Mouse (Mus musculus) CH12.LX (cell line): ENCODE measurements at regions not wholly inside any gene's neighbourhood (a gene's known extent, or its start where the extent isn't known, plus 50 kb on each side); places are given as distances from the start of the nearest gene placed in this dataset.

ENCODE experiments used
- DNase-seq: peaks from one replicate; pipeline ENCODE4 v3.0.0-alpha.2; 2013; ENCODE audit errors: extremely low read depth
- H3K27ac ChIP-seq: 2 replicates; pipeline ENCODE4 v1.5.1; 2012; ENCODE audit warnings: low read depth, mild to moderate bottlenecking, control low read depth, moderate library complexity; ENCODE audit not compliant: insufficient read depth
- H3K27me3 ChIP-seq: replicated peaks from 2 replicates; pipeline ENCODE3; 2012; ENCODE audit warnings: inconsistent platforms
- H3K36me3 ChIP-seq, 2 experiments: replicated peaks in 1 of 2; 2 replicates each; pipeline versions ENCODE3 to v1.6.1; 2012; ENCODE audit warnings: inconsistent platforms in 1 of 2, low read length in 1 of 2, mild to moderate bottlenecking in 1 of 2, mixed read lengths in 1 of 2, moderate library complexity in 1 of 2; ENCODE audit not compliant: control insufficient read depth in 1 of 2, insufficient read depth in 1 of 2
- H3K4me1 ChIP-seq, 2 experiments: 2 replicates each; pipeline ENCODE4 v1.6.1; 2012; ENCODE audit warnings: inconsistent platforms in 1 of 2, moderate library complexity in 1 of 2; ENCODE audit not compliant: insufficient read depth in 2 of 2, control insufficient read depth in 1 of 2
- H3K4me2 ChIP-seq: 2 replicates; pipeline ENCODE4 v1.6.1; 2012; ENCODE audit warnings: low read depth, mild to moderate bottlenecking, control low read depth; ENCODE audit not compliant: poor library complexity, insufficient read depth, severe bottlenecking
- H3K4me3 ChIP-seq, 3 experiments: fragments of 150-350 bp in 1 of 3; sonication (generic) in 1 of 3; replicated peaks in 1 of 3; 2 replicates each; pipeline versions ENCODE3 to v1.5.1; 2011 to 2012; ENCODE audit warnings: low read depth in 2 of 3, low read length in 2 of 3, mild to moderate bottlenecking in 2 of 3, moderate library complexity in 2 of 3, control low read depth in 1 of 3, improper control_type of control experiment in 1 of 3, inconsistent platforms in 1 of 3, mixed read lengths in 1 of 3; ENCODE audit not compliant: poor library complexity in 1 of 3
- H3K79me2 ChIP-seq: replicated peaks from 2 replicates; pipeline ENCODE4 v1.6.1; 2012; ENCODE audit warnings: mild to moderate bottlenecking, moderate library complexity; ENCODE audit not compliant: control insufficient read depth, poor library complexity, insufficient read depth, severe bottlenecking; ENCODE audit errors: extremely low read depth
- H3K9ac ChIP-seq: 2 replicates; pipeline ENCODE4 v1.6.1; 2012; ENCODE audit warnings: low read depth, mild to moderate bottlenecking, control low read depth, moderate library complexity; ENCODE audit not compliant: insufficient read depth
- H3K9me3 ChIP-seq: replicated peaks from 2 replicates; pipeline ENCODE3; 2012; ENCODE audit warnings: low read length, inconsistent platforms, mixed read lengths
- BHLHE40 ChIP-seq: IDR thresholded peaks from 2 replicates; pipeline ENCODE4 v1.6.1; 2011; ENCODE audit warnings: mild to moderate bottlenecking, low read depth, low read length, improper control_type of control experiment
- CTCF ChIP-seq, 2 experiments: IDR thresholded peaks in 1 of 2; conservative IDR thresholded peaks in 1 of 2; 2 replicates each; pipeline ENCODE4 v1.5.1; 2011 to 2012; ENCODE audit warnings: low read depth in 2 of 2, low read length in 2 of 2, improper control_type of control experiment in 1 of 2, inconsistent platforms in 1 of 2, mild to moderate bottlenecking in 1 of 2, moderate library complexity in 1 of 2
- E2F4 ChIP-seq: IDR thresholded peaks from 2 replicates; pipeline ENCODE4 v1.6.1; 2011; ENCODE audit warnings: low read depth, low read length, improper control_type of control experiment; ENCODE audit not compliant: insufficient replicate concordance
- ELF1 ChIP-seq: IDR thresholded peaks from 2 replicates; pipeline ENCODE4 v1.6.1; 2014; ENCODE audit warnings: low read depth, mild to moderate bottlenecking, inconsistent platforms, low read length, improper control_type of control experiment
- EP300 ChIP-seq: IDR thresholded peaks from 2 replicates; pipeline ENCODE4 v1.6.1; 2011; ENCODE audit warnings: low read length, improper control_type of control experiment
- GABPA ChIP-seq: IDR thresholded peaks from 2 replicates; pipeline ENCODE4 v1.6.1; 2012; ENCODE audit warnings: low read depth, low read length, improper control_type of control experiment, inconsistent platforms; ENCODE audit not compliant: insufficient replicate concordance
- HCFC1 ChIP-seq: IDR thresholded peaks from 2 replicates; pipeline ENCODE4 v1.6.1; 2012; ENCODE audit warnings: low read depth, mild to moderate bottlenecking, inconsistent platforms, low read length, improper control_type of control experiment
- JUND ChIP-seq: conservative IDR thresholded peaks from 2 replicates; pipeline ENCODE4 v1.6.1; 2011; ENCODE audit warnings: low read depth, low read length, improper control_type of control experiment
- KAT2A ChIP-seq: IDR thresholded peaks from 2 replicates; pipeline ENCODE4 v1.6.1; 2012; ENCODE audit warnings: low read length, improper control_type of control experiment, inconsistent platforms; ENCODE audit not compliant: insufficient replicate concordance
- MAFK ChIP-seq: IDR thresholded peaks from 2 replicates; pipeline ENCODE4 v1.6.1; 2011; ENCODE audit warnings: low read length, improper control_type of control experiment; ENCODE audit not compliant: insufficient replicate concordance
- MAX ChIP-seq: IDR thresholded peaks from 2 replicates; pipeline ENCODE4 v1.6.1; 2011; ENCODE audit warnings: low read length, improper control_type of control experiment
- MAZ ChIP-seq: IDR thresholded peaks from 2 replicates; pipeline ENCODE4 v1.6.1; 2012; ENCODE audit warnings: low read depth, mild to moderate bottlenecking, inconsistent platforms, low read length, improper control_type of control experiment, moderate library complexity
- MXI1 ChIP-seq: IDR thresholded peaks from 2 replicates; pipeline ENCODE4 v1.6.1; 2011; ENCODE audit warnings: mild to moderate bottlenecking, low read depth, low read length, improper control_type of control experiment
- NELFE ChIP-seq: IDR thresholded peaks from 2 replicates; pipeline ENCODE4 v1.6.1; 2011; ENCODE audit warnings: low read depth, low read length, improper control_type of control experiment
- NRF1 ChIP-seq: IDR thresholded peaks from 2 replicates; pipeline ENCODE4 v1.6.1; 2014; ENCODE audit warnings: low read depth, mild to moderate bottlenecking, inconsistent platforms, low read length, improper control_type of control experiment, moderate library complexity
- RAD21 ChIP-seq: IDR thresholded peaks from 2 replicates; pipeline ENCODE4 v1.6.1; 2011; ENCODE audit warnings: low read depth, mild to moderate bottlenecking, low read length, improper control_type of control experiment, moderate library complexity
- RCOR1 ChIP-seq: conservative IDR thresholded peaks from 2 replicates; pipeline ENCODE4 v1.6.1; 2012; ENCODE audit warnings: low read depth, mild to moderate bottlenecking, inconsistent platforms, low read length, improper control_type of control experiment
- SIN3A ChIP-seq: IDR thresholded peaks from 2 replicates; pipeline ENCODE4 v1.6.1; 2012; ENCODE audit warnings: low read length, improper control_type of control experiment, inconsistent platforms
- TBP ChIP-seq: conservative IDR thresholded peaks from 2 replicates; pipeline ENCODE4 v1.6.1; 2011; ENCODE audit warnings: low read depth, low read length, improper control_type of control experiment
- TCF12 ChIP-seq: IDR thresholded peaks from 2 replicates; pipeline ENCODE4 v1.6.1; 2014; ENCODE audit warnings: low read depth, mild to moderate bottlenecking, inconsistent platforms, low read length, improper control_type of control experiment
- UBTF ChIP-seq: IDR thresholded peaks from 2 replicates; pipeline ENCODE4 v1.6.1; 2012; ENCODE audit warnings: low read depth, mild to moderate bottlenecking, inconsistent platforms, low read length, improper control_type of control experiment, moderate library complexity
- USF2 ChIP-seq: conservative IDR thresholded peaks from 2 replicates; pipeline ENCODE4 v1.6.1; 2011; ENCODE audit warnings: low read depth, low read length, improper control_type of control experiment
- ZKSCAN1 ChIP-seq: IDR thresholded peaks from 2 replicates; pipeline ENCODE4 v1.6.1; 2012; ENCODE audit warnings: low read depth, inconsistent platforms, low read length, improper control_type of control experiment, borderline replicate concordance
- ZNF384 ChIP-seq: IDR thresholded peaks from 2 replicates; pipeline ENCODE4 v1.6.1; 2012; ENCODE audit warnings: low read depth, low read length, improper control_type of control experiment, inconsistent platforms
- dilution Hi-C: fragments of 300-500 bp; cut with MboI; formaldehyde crosslinking; loops from 2 replicates; pipeline ENCODE4 v1.14.3; 2020; ENCODE audit warnings: low sequenced_read_pairs; ENCODE audit not compliant: extremely low pct_unique_long_range_greater_than_20kb, extremely low pct_ligation_motif_present
- in situ Hi-C: fragments of 300-500 bp; cut with MboI; formaldehyde crosslinking; loops from 3 replicates; pipeline ENCODE4 v1.14.3; 2019; ENCODE audit warnings: low sequenced_read_pairs, low pct_ligation_motif_present, low pct_unique_long_range_greater_than_20kb, mixed read lengths

GRCm38 (mm10) chr2:147886191-147886590, 160.6 kb downstream of the Foxa2 start:
- Histone ChIP-seq H3K9ac (no peak overlapping the region), H3K79me2 (no peaks in the 10 kb centered on the region), H3K27ac (no peak overlapping the region), H3K4me1 (no peaks in the 10 kb centered on the region), H3K36me3 (no peaks in the 10 kb centered on the region), H3K4me2 (no peak overlapping the region), H3K9me3 (no peaks in the 10 kb centered on the region), H3K27me3 (peaks cover 9% of the 10 kb centered on the region), H3K4me3 (no peak overlapping the region)
- in situ Hi-C loops (no loop called here), dilution Hi-C loops (no loop called here)
- DNase-seq = no peak
- TF ChIP-seq RAD21 (no peak), CTCF (conservative IDR thresholded peaks at IDR 0.05 in 1 of 2, IDR thresholded peaks at IDR 0.05 in 1 of 2; ENCODE audit: low read depth in 2 of 2, low read length in 2 of 2) (no peak), GABPA (no peak), ELF1 (no peak), NRF1 (no peak), JUND (no peak), NELFE (no peak), EP300 (no peak), MXI1 (no peak), MAX (no peak), RCOR1 (no peak), ZKSCAN1 (no peak), SIN3A (no peak), E2F4 (no peak)

GRCm38 (mm10) chr2:147877907-147878306, 168.9 kb downstream of the Foxa2 start:
- Histone ChIP-seq H3K27ac (no peak overlapping the region), H3K4me3 (no peak overlapping the region), H3K27me3 (peaks cover 29% of the 10 kb centered on the region), H3K36me3 (no peaks in the 10 kb centered on the region), H3K4me1 (no peaks in the 10 kb centered on the region), H3K79me2 (no peaks in the 10 kb centered on the region), H3K9me3 (no peaks in the 10 kb centered on the region), H3K9ac (no peak overlapping the region), H3K4me2 (no peak overlapping the region)
- in situ Hi-C loops = no loop called here
- no peak for DNase-seq
- dilution Hi-C loops = no loop called here
- no peak for TF ChIP-seq MAFK
- no peak for TF ChIP-seq UBTF
- no peak for TF ChIP-seq KAT2A
- no peak for TF ChIP-seq MAZ
- no peak for TF ChIP-seq ELF1
- TF ChIP-seq ZNF384 = no peak
- TF ChIP-seq NELFE = no peak
- no peak for TF ChIP-seq USF2
- no peak for TF ChIP-seq GABPA
- no peak for TF ChIP-seq RAD21
- TF ChIP-seq TCF12 = no peak
- no peak for TF ChIP-seq BHLHE40
- TF ChIP-seq ZKSCAN1 = no peak
- no peak for TF ChIP-seq CTCF (conservative IDR thresholded peaks at IDR 0.05 in 1 of 2, IDR thresholded peaks at IDR 0.05 in 1 of 2; ENCODE audit: low read depth in 2 of 2, low read length in 2 of 2)
- TF ChIP-seq HCFC1 = no peak
- TF ChIP-seq NRF1 = no peak
- no peak for TF ChIP-seq TBP
- no peak for TF ChIP-seq JUND
